Mouse (Mus musculus): ENCODE data around the gene Slc16a7. TPM values are rescaled to one million over a fixed set of nuclear protein-coding genes. Genes with fewer than 3 reads are reported as not detected.

Slc16a7 gene
- polyA plus RNA-seq, 1 experiment from 2014 or later, result 4.6 TPM

DNA sequence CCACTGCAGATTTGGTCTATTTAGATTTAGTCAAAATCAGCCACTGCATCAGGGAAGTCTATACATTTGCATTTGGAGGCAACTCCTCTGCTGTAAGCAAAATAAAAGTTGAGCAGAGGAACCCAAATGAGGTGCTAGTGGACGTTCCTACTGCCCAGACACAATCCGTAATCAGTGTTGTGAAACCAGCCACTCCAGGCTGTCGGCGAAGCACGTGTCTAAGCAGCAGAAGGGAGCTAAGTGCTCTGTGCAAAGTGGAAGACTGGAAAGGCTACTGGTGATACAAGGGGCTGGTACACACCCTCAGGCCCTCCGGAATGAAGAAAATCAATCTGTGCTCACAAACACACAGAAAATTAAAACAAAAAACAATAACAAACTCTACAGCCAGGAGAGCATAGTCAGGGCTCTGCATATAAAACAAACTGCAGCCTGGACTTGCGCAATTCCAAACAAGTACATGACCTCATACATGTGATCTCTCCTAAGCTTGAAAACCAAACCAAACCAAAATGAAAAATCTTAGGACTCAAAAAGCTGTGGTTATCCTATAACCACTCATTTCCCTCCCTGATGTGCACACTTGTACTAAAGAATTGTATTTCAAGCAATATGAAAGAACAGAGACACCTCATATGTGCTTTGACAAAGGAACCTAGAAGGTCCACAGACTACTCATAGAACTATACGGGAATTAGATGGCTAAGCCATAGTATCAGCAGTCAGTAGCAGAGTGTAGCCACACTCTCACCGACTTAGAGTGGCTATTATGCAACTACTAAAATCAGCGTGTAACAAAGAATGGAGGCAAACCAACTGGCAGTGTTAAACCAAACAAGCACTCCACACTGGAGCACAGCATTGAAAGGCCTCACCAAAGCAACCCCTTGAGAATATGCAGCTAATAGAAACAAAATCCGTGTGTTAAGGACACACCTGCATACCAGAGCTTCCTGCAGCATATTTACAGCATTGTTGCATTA lies 67.5 kb downstream of the Slc16a7 start:
- no peaks in the 10 kb centered on the region for H3K27me3 ChIP-seq (replicated peaks)
- no peak overlapping the region for H3K9ac ChIP-seq
- no peaks in the 10 kb centered on the region for H3K36me3 ChIP-seq
- H3K27ac ChIP-seq (ENCODE audit: poor library complexity, severe bottlenecking), result no peak overlapping the region
- WGBS, result 53% methylated on average over 11 of the region's 11 CpGs
- no peak for ATAC-seq (ENCODE audit: insufficient number of reproducible peaks, low FRiP score)
- H3K9me3 ChIP-seq (replicated peaks), result no peaks in the 10 kb centered on the region
- peaks cover 10% of the 10 kb centered on the region for H3K4me1 ChIP-seq (replicated peaks)
- H3K4me2 ChIP-seq, result no peak overlapping the region
- H3K4me3 ChIP-seq, result no peak overlapping the region

DNA sequence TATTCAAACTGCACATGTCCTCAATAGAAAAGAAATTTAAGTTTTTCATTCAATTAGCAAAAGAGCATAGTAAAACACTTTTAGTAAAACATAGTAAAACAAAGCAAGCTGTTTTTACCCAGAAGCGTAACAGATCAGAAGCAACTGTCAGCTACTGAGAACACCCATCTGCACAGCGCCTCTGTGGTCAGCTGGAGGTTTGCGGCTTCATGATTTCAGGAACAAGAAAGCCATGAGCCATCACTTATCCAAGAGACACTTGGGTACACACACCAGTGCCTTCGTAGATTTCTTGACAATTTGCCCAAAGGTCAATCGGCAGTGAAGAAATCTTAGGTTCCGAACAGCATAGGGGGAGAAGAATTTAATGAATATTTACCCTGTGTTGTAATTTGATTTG lies 71.9 kb downstream of the Slc16a7 start:
- Histone ChIP-seq H3K9me3 (replicated peaks) (no peaks in the 10 kb centered on the region), H3K27ac (ENCODE audit: poor library complexity, severe bottlenecking) (no peak overlapping the region), H3K4me1 (replicated peaks) (peaks cover 10% of the 10 kb centered on the region), H3K4me2 (no peak overlapping the region), H3K4me3 (no peak overlapping the region), H3K9ac (no peak overlapping the region), H3K36me3 (no peaks in the 10 kb centered on the region), H3K27me3 (replicated peaks) (no peaks in the 10 kb centered on the region)
- 72% methylated on average over 6 of the region's 6 CpGs for WGBS
- ATAC-seq (ENCODE audit: insufficient number of reproducible peaks, low FRiP score), result no peak

DNA sequence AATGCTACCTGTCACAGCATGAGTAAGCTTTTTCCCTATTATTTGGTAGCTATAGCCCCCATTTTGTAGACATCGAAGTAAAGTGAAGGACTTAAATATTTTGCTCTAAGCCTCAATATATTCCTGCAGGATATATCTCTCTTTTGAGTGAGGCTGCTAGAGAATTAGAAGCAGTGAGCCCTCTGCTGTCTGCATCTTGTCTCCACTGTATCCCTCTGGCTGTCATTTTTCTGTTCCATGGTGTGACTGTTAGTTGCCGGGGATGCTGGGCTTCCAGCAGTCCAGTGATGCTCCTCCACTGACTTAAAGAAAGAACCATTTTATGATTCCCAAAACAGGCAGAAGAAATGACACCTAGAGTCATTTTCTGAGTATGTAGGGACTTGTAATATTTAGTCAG lies 78.4 kb downstream of the Slc16a7 start:
- no peak overlapping the region for H3K4me2 ChIP-seq
- 81% methylated on average over 2 of the region's 2 CpGs for WGBS
- H3K9me3 ChIP-seq (replicated peaks), result no peaks in the 10 kb centered on the region
- no peak overlapping the region for H3K4me3 ChIP-seq
- no peak overlapping the region for H3K9ac ChIP-seq
- no peaks in the 10 kb centered on the region for H3K4me1 ChIP-seq (replicated peaks)
- no peaks in the 10 kb centered on the region for H3K27me3 ChIP-seq (replicated peaks)
- H3K27ac ChIP-seq (ENCODE audit: poor library complexity, severe bottlenecking), result no peak overlapping the region
- no peaks in the 10 kb centered on the region for H3K36me3 ChIP-seq
- no peak for ATAC-seq (ENCODE audit: insufficient number of reproducible peaks, low FRiP score)

DNA sequence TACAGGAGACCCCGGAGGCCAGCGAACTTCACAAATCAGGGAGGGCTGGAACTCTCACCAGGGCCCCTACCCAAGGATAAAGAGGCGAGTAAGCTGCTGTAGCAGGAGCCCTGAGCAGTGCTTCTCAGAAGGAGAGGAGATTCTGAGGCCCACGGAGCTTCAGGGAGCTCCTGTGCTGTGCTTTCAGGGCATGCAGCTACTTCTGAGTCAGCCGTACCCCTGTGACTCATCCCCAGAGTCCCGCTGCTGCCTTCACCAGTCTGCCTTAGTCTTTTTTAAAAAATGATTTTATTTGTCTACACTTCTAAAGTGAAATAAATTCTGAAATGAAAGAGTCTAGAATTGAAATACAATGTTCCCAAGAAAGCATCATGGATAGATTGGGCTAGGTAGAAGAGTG lies 91.2 kb downstream of the Slc16a7 start:
- H3K27me3 ChIP-seq (replicated peaks), result no peaks in the 10 kb centered on the region
- H3K4me1 ChIP-seq (replicated peaks), result 0 out of 2 replicates have a peak, but pooled peaks cover 2% of the 10 kb centered on the region
- WGBS, result 71% methylated on average over 6 of the region's 6 CpGs
- no peak overlapping the region for H3K27ac ChIP-seq (ENCODE audit: poor library complexity, severe bottlenecking)
- no peak overlapping the region for H3K9ac ChIP-seq
- no peak overlapping the region for H3K4me2 ChIP-seq
- no peaks in the 10 kb centered on the region for H3K9me3 ChIP-seq (replicated peaks)
- no peaks in the 10 kb centered on the region for H3K36me3 ChIP-seq
- H3K4me3 ChIP-seq, result no peak overlapping the region
- ATAC-seq (ENCODE audit: insufficient number of reproducible peaks, low FRiP score), result no peak

DNA sequence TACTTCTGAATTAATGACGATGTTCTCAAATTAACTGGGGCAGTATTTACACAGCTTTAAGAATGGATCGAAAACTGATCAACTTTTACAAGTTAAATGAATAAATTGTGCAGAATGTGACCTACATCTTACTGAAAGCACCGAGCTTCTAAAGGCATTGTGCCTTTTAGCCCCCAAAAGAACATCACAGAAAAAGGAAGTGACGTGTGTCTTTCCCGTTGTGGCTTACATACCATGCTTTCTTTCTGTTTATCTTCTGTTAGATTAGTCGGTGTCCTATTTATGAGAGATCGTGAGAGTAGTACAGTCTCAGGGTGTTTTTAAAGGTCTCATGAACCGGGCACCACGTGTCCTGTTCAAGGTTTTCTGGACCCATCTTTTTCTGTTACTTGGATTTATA lies 98.9 kb downstream of the Slc16a7 start:
- 69% methylated on average over 9 of the region's 9 CpGs for WGBS
- Histone ChIP-seq H3K27me3 (replicated peaks) (no peaks in the 10 kb centered on the region), H3K4me3 (no peak overlapping the region), H3K4me1 (replicated peaks) (no peaks in the 10 kb centered on the region), H3K27ac (ENCODE audit: poor library complexity, severe bottlenecking) (no peak overlapping the region), H3K4me2 (no peak overlapping the region), H3K9me3 (replicated peaks) (no peaks in the 10 kb centered on the region), H3K36me3 (no peaks in the 10 kb centered on the region), H3K9ac (no peak overlapping the region)
- ATAC-seq (ENCODE audit: insufficient number of reproducible peaks, low FRiP score), result no peak

DNA sequence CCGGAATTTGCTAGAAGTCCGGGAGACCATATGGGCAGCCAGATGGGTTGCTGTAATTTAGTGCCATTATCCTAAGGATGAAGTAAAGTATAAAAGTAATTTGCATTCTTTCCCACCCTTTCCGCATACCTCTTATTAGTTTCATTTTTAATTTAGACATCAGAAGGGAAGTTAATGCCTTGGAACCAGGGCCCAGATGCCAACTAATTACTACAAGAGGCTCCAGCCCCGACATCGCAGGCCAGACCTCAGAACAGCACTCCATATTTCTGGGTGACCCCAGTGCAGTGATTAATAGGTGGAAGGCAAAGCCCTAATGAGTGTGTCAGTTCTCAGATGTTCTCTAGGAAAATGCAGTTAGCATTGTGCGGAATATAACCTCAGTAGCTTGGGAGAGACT lies 100.7 kb downstream of the Slc16a7 start:
- ATAC-seq (ENCODE audit: insufficient number of reproducible peaks, low FRiP score), result no peak
- Histone ChIP-seq H3K4me1 (replicated peaks) (no peaks in the 10 kb centered on the region), H3K9me3 (replicated peaks) (no peaks in the 10 kb centered on the region), H3K4me2 (no peak overlapping the region), H3K9ac (no peak overlapping the region), H3K27ac (ENCODE audit: poor library complexity, severe bottlenecking) (no peak overlapping the region), H3K36me3 (no peaks in the 10 kb centered on the region), H3K4me3 (no peak overlapping the region), H3K27me3 (replicated peaks) (no peaks in the 10 kb centered on the region)
- WGBS, result 85% methylated on average over 6 of the region's 6 CpGs

DNA sequence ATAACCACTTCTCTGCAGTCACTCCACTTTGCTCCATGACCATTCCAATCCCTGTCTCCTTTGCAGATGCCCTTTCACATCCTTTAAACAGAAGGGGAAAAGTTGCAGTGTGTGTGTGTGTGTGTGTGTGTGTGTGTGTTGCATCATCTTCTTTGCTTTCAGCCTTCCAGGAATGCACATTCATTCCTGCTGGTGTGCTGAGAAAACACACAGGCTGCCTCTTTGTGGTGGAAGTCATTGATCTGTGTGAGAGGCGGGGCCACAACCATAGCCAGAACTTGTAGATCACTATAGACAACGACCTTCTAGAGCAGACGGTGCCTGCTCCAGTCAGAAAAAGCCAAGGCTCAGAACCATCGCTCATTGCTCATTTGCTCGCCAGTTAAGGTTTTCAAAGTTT lies 103.9 kb downstream of the Slc16a7 start:
- H3K9me3 ChIP-seq (replicated peaks), result no peaks in the 10 kb centered on the region
- no peaks in the 10 kb centered on the region for H3K27me3 ChIP-seq (replicated peaks)
- H3K4me2 ChIP-seq, result no peak overlapping the region
- H3K27ac ChIP-seq (ENCODE audit: poor library complexity, severe bottlenecking), result no peak overlapping the region
- no peaks in the 10 kb centered on the region for H3K4me1 ChIP-seq (replicated peaks)
- no peak for ATAC-seq (ENCODE audit: insufficient number of reproducible peaks, low FRiP score)
- 73% methylated on average over 5 of the region's 5 CpGs for WGBS
- H3K4me3 ChIP-seq, result no peak overlapping the region
- no peak overlapping the region for H3K9ac ChIP-seq
- no peaks in the 10 kb centered on the region for H3K36me3 ChIP-seq

DNA sequence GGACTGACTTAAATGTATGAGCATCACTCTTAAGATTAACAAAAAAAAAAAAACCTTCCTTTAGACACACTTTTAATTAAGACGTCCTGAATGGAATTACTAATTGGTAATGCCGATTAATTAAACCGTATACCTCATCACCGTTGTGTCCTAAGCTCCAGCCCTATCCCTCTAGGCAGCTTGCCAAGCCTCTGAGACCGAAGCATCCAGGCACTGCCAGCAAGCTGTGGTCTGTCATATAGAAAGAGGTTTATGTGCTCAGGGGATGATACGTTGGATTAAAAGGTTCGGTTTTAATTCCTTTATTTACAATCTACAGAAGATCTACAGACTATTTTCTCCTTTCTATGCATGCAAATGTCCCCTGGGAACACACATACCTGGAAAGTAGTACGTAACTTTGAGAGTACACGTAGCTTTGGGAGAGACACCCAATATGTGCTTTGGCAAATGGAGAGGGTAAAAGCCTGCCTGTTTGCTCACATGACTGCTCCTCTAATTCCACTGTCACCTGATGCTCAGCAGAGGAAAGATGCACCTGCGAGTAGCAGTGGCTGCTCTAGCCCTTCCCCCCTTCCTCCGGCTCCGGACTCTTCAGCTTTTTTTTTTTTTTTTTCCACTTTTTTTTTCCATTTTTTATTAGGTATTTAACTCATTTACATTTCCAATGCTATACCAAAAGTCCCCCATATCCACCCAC lies 114.0 kb downstream of the Slc16a7 start:
- Histone ChIP-seq H3K9ac (no peak overlapping the region), H3K4me1 (replicated peaks) (0 out of 2 replicates have a peak, but pooled peaks cover 3% of the 10 kb centered on the region), H3K27ac (ENCODE audit: poor library complexity, severe bottlenecking) (no peak overlapping the region), H3K36me3 (0 out of 2 replicates have a peak, but pooled peaks cover 3% of the 10 kb centered on the region), H3K27me3 (replicated peaks) (no peaks in the 10 kb centered on the region), H3K9me3 (replicated peaks) (no peaks in the 10 kb centered on the region), H3K4me2 (no peak overlapping the region), H3K4me3 (no peak overlapping the region)
- WGBS, result 84% methylated on average over 12 of the region's 12 CpGs
- ATAC-seq (ENCODE audit: insufficient number of reproducible peaks, low FRiP score), result no peak

DNA sequence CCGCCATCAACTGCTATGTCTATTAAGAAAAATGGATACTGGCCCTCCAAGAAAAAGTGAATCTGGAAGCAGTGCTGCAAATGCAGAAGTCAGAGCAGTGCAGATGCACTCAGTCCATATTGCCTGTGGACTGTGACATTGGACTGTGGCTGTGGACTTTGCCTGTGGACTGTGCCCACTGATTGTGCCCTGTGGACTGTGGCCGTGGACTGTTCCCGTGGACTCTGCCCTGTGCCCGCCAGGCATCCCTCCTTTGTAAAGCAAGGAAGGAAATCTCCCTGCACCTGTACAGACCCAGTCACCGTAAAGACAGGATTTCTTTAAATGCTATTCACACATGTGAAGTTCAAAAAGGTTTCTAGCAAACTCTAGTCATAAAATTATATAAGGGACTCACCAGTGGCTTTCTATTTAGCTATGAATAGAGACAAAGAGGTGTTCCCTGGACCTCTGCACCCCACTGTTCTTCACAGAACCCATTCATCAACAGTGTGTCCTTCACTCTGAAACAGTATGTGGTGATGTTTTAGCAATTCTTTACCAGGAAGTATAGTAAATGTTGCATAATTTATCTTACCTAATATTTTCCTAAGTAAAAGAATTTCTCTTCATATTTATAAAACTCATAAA lies 114.6 kb downstream of the Slc16a7 start:
- Histone ChIP-seq H3K4me1 (replicated peaks) (0 out of 2 replicates have a peak, but pooled peaks cover 3% of the 10 kb centered on the region), H3K27ac (ENCODE audit: poor library complexity, severe bottlenecking) (no peak overlapping the region), H3K9ac (no peak overlapping the region), H3K36me3 (0 out of 2 replicates have a peak, but pooled peaks cover 3% of the 10 kb centered on the region), H3K4me3 (no peak overlapping the region), H3K27me3 (replicated peaks) (no peaks in the 10 kb centered on the region), H3K4me2 (no peak overlapping the region), H3K9me3 (replicated peaks) (no peaks in the 10 kb centered on the region)
- no peak for ATAC-seq (ENCODE audit: insufficient number of reproducible peaks, low FRiP score)
- WGBS, result 85% methylated on average over 5 of the region's 5 CpGs

DNA sequence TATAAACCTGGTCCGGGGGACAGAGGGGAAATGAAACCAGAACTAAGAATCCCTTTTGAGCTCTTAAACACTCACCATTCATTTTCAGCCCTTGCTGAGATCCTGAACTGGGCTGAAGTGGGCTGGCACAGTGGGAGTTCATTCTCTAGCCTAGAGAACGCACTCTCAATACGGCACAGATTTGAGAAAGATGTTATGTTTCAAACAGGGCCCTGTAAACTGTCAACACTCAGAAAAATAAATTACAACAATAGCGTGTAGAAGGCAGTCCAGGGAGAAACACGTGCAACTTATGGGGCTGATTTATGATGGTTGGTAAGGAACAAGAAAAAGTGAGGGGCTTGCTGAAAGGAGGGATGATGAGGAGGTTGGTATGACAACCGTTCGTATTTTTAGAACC lies 115.5 kb downstream of the Slc16a7 start:
- H3K27me3 ChIP-seq (replicated peaks), result no peaks in the 10 kb centered on the region
- no peak for ATAC-seq (ENCODE audit: insufficient number of reproducible peaks, low FRiP score)
- 79% methylated on average over 7 of the region's 7 CpGs for WGBS
- H3K9ac ChIP-seq, result no peak overlapping the region
- H3K4me2 ChIP-seq, result no peak overlapping the region
- H3K36me3 ChIP-seq, result 0 out of 2 replicates have a peak, but pooled peaks cover 3% of the 10 kb centered on the region
- no peaks in the 10 kb centered on the region for H3K9me3 ChIP-seq (replicated peaks)
- H3K4me3 ChIP-seq, result no peak overlapping the region
- H3K4me1 ChIP-seq (replicated peaks), result 0 out of 2 replicates have a peak, but pooled peaks cover 3% of the 10 kb centered on the region
- H3K27ac ChIP-seq (ENCODE audit: poor library complexity, severe bottlenecking), result no peak overlapping the region

DNA sequence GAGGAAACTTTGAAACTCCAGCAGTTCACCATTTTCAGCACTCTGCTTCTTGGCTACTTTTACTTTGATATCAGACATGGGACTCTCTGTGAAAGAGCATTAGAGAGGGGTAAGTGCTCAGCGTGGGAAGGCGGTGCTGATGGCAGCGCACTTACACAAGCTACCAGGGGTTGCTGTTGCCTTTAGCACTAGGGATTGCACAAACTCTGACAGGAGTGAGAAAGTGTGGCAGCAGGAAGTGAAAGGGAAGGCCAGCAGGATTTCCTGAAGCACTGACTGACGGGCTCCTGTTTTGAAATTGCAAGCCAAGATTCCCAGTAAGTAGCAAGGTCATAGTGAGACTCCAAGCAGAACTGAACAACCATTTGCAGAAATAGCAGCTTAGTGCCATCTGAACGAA lies 117.8 kb downstream of the Slc16a7 start:
- WGBS, result 57% methylated on average over 5 of the region's 5 CpGs
- Histone ChIP-seq H3K9me3 (replicated peaks) (no peaks in the 10 kb centered on the region), H3K4me2 (no peak overlapping the region), H3K4me1 (replicated peaks) (peaks cover 10% of the 10 kb centered on the region), H3K4me3 (no peak overlapping the region), H3K9ac (no peak overlapping the region), H3K36me3 (no peaks in the 10 kb centered on the region), H3K27me3 (replicated peaks) (no peaks in the 10 kb centered on the region), H3K27ac (ENCODE audit: poor library complexity, severe bottlenecking) (no peak overlapping the region; the same call in 1 of the 2 replicates)
- ATAC-seq (ENCODE audit: insufficient number of reproducible peaks, low FRiP score), result no peak

Data from heart, embryonic 12.5 days (tissue).